Mouse (Mus musculus) myocyte (in vitro differentiated cells): ENCODE results near the gene Zzz3.

ENCODE experiments used
- MAX ChIP-seq: IDR thresholded peaks from one replicate; pipeline ENCODE4 v1.6.1; 2011; ENCODE audit warnings: low read depth, mild to moderate bottlenecking, control low read depth
- POLR2A ChIP-seq: IDR thresholded peaks from one replicate; pipeline ENCODE4 v1.6.1; 2011; ENCODE audit warnings: low read depth, mild to moderate bottlenecking, control low read depth, moderate library complexity; ENCODE audit not compliant: insufficient read length
- POLR2AphosphoS2 ChIP-seq: IDR thresholded peaks from one replicate; pipeline ENCODE4 v1.6.1; 2011; ENCODE audit warnings: low read depth, control low read depth; ENCODE audit not compliant: insufficient read length
- USF1 ChIP-seq: IDR thresholded peaks from one replicate; pipeline ENCODE4 v1.6.1; 2011; ENCODE audit warnings: low read depth, mild to moderate bottlenecking, control low read depth, moderate library complexity

DNA sequence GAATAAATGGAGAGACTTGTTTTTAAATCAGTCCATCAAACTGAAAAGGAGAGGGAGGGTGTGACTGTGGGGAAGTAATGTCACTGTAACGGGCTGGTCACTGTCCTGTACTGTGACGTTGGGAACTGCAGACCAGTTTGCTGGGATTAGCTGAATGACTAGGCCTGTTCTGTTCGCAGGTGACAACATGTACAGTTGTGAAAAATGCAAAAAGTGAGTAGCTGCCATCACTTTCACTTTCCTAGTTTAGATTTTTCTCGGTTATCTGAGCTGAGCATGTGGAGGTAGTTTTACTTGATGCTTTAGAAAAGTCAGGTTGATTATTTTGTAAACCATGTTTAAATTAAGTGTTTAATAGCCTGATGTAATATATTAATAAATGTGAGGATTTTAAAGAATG, 19.2 kb upstream of the Zzz3 start:
- TF ChIP-seq POLR2A (no peak), USF1 (no peak), MAX (no peak), POLR2AphosphoS2 (no peak)
